Mouse (Mus musculus) frontal cortex, postnatal 25 days (tissue): ENCODE results near the gene Nolc1.
A peak's percentile ranks its signal among the peaks of the same experiment; 100 is the strongest.

Experiments used
- DNase-seq, 2 experiments: peaks; one replicate each; pipeline ENCODE4 v3.0.0; 2022; ENCODE audit warnings: low spot score in 2 of 2

The Nolc1 gene

DNA sequence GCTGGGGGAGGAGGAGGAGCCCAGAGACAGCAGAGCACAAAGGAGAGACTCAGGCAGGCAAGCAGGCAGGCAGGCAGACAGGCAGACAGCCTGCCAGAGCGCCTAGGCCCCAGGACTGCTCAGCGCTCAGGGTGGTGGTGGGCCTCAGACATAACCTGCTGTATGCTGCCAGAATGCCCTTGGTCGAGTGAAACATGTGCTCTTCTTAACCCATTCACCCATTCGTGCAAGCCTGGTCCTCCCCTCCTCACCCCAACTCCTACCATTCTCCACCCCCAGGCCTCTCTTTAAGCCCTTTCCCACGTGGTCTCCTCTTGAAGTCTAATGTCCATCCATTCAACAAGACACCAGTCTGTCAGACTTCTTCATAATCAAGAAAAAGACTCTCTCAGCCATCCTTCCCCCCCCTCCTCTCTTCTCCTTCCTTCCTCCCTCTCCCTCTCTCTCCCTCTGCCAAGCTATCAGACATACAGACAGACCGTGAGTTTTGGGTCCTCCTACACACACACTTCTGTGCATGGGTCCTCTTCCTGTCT is 33.1 kb upstream of the Nolc1 start:
- no peak for DNase-seq

DNA sequence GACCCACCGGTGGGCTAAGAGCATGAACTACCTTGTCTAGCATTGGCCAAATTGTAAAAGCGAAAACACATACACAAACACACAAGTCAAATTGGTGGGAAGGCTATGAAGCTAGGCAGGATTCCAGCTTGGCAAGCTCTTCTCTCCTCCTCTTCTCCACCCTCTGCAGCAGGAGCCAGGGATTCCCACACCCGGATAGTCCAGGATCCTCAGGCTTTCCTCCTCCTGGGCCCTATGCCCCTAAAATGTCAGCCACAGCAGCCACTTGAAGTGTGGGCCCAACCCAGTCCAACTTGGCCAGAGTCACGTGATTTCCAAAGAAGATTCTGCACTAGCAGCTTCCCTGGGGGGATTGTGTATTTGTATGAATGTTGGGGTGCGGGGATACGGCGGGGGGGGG is 32.3 kb upstream of the Nolc1 start:
- no peak for DNase-seq

DNA sequence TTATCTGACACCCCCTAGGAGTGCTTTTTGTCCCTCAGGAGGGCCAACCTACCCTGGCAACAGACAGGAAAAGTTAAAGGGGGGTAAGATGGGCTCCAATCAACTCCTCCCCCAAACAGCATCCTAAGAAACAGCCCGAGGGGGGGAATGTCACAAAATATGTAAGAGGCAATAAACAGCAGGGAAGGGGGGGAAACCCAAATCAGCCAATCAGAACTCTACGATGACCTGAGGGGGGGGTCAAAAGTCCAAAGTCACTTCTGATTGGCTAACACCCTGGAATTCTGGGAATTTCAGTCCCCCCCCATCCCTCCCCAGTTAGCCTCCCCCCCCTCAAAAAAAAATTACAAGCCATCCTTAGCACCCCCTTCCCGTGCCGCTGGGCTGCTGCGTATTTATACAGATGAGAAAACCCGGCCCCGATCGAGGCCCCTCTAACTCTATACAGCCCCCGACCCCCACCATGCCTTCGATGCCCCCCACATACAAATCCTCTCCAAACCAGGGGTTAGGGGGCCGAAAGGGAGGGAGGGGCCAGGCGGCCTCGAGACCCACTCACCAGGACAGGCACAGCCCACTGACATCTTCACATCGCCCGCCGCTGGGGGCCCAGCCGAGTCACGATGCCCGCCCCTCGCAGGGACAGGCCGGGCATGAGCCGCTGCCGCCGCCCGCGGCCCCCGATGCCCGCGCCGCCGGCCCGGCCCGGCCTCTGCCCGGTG is 31.2 kb upstream of the Nolc1 start, which contains the start of gene Pprc1:
TSS of gene Pprc1 (plus strand) at position 616 of the 722 bp plus-strand sequence.
- peak in 1 of 2 experiments; percentile 39 for DNase-seq

DNA sequence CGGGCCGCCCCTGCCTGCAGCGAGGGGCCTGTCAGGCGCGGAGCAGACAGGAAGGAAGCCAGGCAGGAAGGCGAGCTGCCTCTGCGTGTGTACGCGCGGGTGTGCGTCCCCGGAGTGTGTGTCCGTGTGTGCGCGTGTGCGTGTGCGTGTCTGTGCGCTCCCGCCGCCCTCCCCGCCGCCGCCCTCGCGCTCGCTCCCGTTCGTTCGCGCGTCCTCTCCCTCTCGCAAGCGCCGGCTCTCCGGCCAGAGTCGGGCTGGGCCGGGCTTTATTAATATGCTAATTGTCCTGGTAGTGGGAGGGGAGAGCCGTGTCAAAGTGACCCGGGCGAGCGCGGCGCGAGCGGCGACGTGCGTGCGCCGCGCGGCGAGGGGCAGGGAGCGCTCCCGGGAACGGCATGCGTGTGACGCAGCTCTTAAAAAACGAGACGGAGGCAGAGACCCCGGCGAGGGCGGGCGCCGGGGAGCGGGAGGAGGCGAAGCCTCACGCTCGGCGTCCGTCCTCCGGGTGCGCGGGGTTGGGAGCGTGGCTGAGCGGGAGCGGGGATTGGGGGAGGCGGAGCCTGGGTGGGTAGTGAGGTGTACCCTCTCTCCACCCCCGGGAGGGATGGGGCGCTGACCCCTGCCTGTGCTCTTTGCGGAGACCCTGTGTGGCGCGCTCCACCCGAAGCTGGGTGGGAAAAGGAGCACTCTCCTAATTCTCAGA is 30.5 kb upstream of the Nolc1 start, which contains the start of gene Ldb1:
TSS of gene Ldb1 (minus strand) at position 222 of the 703 bp plus-strand sequence.
- peak; percentile 63 to 65 for DNase-seq

DNA sequence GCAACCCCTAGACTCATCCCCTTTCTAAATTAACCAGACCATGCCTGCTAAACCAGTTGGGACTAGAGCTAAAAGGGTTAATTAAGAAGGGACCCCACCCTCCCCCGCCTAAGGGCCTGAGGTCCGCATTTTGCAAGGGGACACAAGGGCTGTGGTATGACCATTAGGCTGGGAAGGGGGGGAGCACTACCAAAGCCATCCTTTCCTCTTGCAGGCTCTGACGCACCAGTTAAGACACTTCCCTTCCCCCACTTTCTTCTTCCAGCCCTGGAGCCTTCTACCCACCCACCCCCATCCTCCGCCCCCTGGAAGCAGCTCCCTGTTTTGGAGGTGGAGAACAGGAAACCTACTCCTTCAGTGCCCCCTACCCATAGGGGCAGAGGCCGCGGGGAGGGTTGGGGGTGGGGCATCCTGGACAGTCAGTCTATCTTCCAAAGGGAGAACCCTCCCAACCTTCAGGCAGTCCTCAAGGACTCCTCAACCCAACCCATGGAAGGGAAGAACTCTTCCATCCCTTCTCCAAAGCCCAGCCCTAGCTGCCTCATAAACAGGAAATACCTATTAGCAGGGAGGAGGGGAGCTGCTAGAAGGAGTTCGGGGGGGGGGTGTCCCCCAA is 29.9 kb upstream of the Nolc1 start:
- peak; percentile 25 to 45 for DNase-seq

DNA sequence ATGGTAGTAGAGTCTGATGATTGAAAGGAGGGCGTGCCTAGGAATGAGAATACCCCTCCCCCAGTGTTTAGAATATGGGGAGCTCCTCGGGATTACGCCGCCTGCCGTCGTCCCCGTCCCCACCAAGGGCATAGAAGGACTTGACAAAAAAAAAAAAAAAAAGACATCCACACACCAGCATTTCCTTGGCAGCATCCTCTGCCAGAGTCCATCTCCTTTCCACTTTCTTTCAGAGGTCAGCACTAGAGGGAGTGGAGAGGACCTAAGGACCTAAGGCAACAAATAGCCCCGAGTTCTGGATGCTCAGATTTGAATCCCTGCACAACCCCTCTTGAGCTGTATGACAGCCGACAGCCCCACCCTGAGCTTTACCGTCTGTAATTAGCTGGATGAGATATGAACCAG is 29.0 kb upstream of the Nolc1 start:
- no peak for DNase-seq

DNA sequence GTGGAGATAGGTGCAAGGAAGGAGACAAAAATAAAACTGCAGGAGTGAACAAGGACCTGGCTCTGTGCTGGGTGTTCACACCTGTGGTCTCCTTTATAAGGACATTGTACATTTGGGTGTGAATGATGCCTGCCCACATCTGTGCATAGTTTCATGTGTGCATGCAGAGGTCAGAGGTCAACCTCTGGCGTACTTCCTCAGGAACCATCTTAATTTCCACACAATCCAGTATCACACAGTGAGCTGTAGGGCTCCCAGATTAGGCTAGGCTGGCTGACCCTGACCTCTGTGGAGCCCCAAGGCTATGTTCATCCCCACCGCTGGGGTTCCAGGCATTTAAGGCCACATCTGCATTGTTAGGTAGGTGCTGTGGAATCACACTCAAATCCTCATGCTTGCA is 28.2 kb upstream of the Nolc1 start:
- DNase-seq = no peak

DNA sequence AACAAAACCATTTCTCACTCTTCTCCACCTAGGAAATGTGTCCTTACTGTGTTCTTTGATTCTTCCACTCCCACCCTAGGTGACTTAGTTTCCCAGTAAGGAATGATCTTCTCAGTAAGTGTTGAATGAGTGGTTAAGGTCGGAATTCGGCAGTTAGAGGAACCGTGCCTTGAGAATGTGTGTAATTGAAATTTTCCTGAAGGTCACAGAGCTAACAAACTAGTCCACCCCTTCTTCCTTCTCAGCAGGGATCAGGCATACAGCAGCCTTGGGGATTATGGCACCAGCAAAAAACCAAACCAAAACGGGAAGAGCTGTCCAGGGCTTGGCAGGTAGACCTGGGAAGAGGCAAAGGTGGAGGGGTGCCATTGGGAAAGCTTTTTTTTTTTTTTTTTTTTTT is 26.5 kb upstream of the Nolc1 start:
- no peak for DNase-seq

DNA sequence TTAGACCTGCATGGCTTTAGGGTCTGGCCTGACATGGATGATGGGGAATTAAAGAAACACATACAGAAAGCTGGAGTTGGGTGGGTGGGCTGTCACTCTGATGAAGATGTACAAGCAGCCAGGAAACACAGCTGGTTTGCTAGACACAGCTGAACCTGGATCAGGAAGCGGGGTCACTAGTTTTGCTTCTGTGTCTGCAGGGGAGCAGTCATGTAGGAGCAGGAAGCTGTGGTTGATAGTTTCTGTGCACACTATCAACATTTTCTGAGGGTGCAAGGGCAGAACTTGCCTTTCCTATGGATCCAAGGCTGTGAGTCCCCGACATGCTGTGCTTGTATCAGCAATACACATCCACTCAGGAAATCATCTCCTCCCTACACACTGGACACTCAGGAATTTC is 25.2 kb upstream of the Nolc1 start:
- DNase-seq = no peak

DNA sequence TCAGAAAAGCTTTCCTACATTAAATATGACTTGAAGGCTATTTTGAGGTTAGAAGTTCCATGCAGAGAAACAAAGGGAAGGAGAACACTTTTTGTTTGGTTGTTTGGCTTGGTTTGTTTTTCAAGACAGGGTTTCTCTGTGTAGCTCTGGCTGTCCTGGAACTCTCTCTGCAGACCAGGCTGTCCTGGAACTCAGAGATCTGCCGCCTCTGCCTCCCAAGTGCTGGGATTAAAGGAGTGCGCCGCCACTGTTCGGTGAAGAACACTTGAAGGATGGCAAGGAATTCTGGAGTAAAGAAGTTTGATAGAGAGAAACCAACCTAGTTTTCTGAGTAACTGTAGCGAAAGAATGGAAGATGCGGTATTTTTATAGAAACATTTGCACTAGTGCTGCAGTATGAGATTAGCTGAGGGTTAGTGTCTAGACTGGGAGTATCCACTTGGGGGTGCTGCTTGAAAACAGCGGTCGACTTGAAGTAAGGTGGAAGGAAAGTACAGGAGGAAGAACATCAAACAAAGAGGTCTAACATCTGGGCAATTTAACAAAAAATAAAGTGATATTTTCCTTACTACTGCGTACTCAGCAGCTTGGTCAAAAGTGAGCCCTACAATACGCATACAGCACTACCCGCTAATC is 19.8 kb upstream of the Nolc1 start:
- no peak for DNase-seq

DNA sequence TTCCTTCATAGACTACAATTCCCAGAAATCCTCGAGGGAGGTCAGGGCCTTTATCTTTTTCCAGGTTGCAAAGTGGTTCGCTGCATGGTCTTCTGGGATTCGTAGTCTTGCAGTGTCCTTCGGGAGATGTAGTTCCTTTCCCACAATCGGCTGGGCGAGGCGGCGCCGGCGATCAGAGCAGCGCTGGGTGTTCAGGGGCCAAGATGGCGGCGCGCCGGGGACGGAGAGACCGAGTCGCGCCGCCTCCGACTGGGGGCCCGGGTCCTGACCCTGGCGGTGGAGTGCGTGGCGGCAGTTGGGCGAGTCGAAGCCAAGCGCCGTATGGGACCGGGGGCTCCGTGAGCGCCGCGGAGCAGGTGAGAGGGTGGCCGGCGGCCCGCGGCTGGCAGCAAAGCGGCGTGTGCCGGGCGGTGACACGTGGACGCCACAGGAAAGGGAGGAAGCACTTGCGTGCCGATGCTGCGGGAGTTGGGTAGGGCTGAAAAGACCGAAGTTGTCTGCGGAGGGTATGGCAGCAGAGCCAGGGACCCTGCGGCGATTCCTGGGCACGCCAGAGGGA is 19.2 kb upstream of the Nolc1 start:
- DNase-seq = peak; percentile 79 to 88

DNA sequence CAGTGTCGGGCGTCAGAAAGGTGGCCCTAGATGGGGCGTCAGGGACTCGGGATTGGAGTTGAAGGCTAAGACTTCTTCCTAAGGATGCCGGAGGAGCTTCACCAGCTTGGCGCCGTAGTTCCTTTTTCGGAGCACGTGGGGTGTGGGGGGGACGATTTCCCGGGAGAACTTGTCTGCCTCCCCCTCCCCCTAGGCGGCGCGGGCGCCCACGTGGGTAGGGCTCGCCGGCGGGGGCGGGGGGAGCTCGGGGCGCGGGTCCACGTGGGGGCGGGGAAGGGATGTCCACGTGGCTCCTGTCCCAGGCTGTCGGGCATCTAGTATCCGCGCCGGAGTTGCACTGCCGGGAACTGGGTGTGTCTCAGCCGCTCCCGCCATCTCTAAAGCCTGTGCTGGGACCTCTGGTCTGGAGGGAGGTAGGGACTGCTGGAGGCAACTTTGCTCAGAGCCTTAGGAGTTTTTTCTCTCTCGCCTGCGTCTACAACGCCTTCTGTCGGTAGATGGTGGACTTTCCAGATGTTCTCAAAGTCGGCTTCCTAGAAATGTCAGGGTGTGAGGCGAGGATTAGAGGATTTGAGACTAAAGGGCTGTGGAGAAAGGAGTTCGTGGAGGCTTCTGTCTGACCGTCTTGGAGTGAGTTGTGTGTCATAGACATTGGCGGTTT is 18.6 kb upstream of the Nolc1 start:
- peak; percentile 47 to 59 for DNase-seq

DNA sequence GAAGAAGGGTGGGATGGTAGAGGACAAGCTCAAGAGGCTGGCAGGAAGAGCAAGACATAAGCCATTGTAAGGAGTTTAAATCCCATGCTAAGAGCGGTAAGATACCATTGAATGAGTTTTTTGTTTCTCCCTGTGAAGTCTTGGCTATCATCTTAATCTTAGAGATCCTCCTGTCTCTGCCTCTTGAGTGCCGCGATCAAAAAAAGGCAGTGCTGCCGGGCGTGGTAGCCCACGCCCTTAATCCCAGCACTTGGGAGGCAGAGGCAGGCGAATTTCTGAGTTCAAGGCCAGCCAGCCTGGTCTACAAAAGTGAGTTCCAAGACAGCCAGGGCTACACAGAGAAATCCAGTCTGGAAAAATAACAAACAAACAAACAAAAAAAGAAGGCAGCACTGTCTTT is 17.2 kb upstream of the Nolc1 start:
- DNase-seq = no peak

DNA sequence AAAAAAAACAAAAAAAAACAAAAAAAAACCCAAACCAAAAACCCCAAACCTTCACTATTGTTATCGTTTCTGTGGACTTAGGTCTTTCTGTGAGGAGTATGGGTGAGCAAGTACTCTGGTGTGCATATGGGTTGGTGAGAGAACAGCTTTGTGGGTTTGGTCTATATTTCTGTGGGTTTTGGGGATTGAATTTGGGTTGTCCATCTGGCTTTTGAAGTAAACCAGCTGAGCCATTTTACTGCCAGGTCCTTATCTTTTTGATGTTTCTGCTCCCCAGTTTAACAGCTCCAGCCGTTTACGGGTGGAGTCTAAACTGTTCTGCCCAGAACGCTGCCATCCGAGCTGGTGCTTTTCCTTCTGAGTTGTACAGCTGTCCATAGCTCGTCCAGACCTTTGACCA is 14.8 kb upstream of the Nolc1 start:
- DNase-seq = no peak

DNA sequence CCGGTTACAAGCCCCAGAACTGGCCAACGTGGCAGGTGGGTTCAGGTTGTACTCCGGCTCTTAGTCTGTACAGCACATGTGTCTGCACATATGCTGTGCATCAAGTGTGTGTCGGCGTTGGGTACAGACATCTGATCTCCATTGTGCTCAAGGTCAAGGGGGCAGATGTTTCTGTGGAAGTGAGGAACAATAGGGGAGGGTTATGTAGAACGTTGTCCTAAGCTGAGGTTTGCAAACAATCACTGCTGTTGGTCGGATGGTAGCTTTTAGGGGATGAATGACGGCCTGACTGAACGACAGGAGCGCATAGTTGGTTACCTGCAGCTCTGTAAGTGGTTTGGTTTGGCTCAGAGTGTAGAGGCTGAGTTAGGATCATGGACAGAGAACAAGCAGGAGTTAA is 7.6 kb upstream of the Nolc1 start:
- no peak for DNase-seq

DNA sequence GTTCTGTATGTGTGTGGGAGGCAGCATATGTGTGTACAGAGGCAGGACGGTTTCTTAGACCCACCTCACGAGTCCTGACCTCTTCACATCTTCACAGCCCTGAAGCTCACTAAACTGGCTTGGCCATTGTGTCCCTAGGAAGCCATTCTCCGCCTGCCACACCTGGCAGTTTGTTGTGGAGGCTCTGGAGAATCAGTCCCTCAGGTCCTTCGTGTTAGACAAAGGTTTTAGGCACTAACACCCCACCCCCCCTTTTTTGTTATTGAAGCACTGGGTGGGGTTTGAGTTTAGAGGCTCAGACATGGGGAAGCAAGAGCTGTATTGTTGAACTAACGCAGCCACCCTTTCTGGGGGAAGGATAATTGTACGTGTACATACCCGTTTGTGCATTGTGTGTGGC is 2.4 kb upstream of the Nolc1 start:
- DNase-seq = no peak

DNA sequence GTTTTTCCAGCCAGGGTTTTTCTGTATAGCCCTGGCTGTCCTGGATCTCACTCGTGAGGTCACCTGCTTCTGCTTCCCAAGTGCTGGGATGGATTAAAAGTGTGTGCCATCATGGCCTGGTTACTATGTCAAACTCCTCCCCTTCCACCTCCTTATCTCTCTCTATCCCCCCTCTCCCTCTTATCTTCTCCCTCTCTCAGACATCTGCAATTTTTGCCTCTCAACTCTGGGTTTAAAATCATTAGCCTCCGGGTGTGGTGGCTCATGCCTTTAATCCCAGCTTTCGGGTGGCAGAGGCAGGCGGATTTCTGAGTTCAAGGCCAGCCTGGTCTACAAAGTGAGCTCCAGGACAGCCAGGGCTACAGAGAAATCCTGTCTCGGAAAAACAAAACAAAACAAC is 1.4 kb upstream of the Nolc1 start:
- DNase-seq = no peak

DNA sequence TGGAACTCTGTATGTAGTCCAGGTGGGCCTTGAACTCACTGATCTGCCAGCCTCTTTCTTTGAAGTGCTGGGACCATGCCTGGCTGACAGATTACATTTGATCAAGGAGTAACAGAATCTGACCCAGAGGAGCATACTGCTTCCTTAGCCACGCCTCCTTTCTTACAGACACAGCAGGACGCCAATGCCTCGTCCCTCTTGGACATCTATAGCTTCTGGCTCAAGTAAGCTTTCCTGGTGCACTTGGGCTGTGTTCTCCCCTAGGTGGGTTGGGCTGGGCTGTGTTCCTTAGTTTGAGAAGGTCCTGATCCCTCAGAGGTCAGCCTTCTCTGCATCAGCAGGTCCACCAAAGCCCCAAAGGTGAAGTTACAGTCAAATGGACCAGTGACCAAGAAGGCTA is 2.9 kb downstream of the Nolc1 start:
- no peak for DNase-seq

DNA sequence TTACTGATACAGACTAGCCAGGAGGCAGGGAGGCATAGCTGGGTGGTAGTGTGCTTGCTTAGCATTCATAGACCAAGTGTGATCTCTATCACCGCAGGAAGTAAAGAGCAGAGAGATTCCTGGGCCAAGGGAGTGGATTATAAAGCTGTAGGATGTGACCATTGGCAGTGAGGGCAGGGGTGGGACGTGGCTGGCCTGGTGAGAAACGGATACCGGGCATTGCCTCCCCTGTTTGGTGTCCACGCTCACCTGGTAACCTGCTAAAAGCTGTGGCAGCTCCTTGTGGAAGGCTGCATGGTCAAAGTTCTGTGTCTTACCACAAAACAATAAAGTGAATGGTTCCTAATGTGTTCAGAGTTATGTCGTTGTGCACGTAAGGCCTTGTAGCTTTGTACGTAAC is 9.5 kb downstream of the Nolc1 start:
- DNase-seq = no peak

DNA sequence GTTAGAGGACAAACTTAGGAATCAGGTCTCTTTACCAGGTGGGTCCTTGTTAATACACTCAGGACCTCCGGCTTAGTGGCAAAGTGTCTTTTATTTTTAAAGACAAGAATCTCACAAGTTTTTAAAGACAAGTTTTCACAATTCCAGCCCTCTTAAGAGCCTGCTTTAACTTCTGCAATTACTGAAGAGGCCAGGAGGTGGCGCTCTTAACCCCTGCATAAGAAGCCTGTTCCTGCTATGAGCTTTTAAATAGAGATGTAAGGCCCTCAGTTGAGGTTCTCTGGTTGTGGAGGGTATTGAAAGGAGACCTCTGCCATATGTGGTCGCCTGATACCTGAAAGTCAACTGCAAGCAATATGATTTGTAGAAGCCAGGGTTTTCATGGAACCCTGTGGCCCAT is 10.7 kb downstream of the Nolc1 start:
- peak; percentile 33 to 42 for DNase-seq

DNA sequence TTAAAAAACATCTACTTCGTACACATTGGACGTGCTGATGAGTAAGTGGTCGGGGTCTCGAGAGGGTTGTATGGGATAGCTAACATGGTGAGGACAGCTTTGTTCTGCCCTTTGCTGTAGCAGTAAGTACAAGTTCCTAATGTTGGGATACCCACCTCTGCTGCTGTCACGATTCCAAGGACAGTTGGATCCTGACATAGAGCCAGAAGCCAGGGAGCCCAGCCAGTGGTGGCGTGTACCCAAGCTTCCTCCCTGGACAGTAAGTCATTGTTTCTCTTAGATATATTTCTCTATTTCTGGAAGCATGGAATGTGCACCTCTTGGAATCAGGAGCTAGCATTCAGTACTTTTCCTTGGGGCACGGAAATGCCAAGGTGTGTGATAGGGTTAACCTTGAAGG is 12.2 kb downstream of the Nolc1 start:
- no peak for DNase-seq
